Mouse (Mus musculus) stomach, embryonic 15.5 days (tissue): ENCODE results near the gene Reg3b. TPM values are rescaled to one million over a fixed set of nuclear protein-coding genes. Genes with fewer than 3 reads are reported as not detected.

Experiments used
- polyA plus RNA-seq: library from polyadenylated mRNA; unstranded; fragments of >200 nt; fragmentation: Nextera tagmentation; extraction: Ambion mirVana; gene quantifications from 2 replicates; pipeline ENCODE4 v1.2.1, GENCODE M21; 2015

Gene Reg3b
- polyA plus RNA-seq, 1 experiment from 2014 or later: 7.6 TPM

Other genes starting within 250 kb of the Reg3b start
- 1.6 and 2.1 TPM in 2 replicates for gene Reg3d, start 8.2 kb downstream of the Reg3b start, polyA plus RNA-seq
- gene Reg3a, start 10.1 kb downstream of the Reg3b start, polyA plus RNA-seq: not detected in 2 replicates
- not detected in 2 replicates for gene Reg2, start 25.0 kb downstream of the Reg3b start, polyA plus RNA-seq
- gene Reg1, start 52.1 kb downstream of the Reg3b start, polyA plus RNA-seq: 82.2 and 87.5 TPM in 2 replicates
- gene Reg3g, start 98.2 kb downstream of the Reg3b start, polyA plus RNA-seq: 1.5 and 2.8 TPM in 2 replicates